Mouse (Mus musculus): ENCODE data around the gene Ppp1r26. TPM values are rescaled to one million over a fixed set of nuclear protein-coding genes. Genes with fewer than 3 reads are reported as not detected.
A peak's percentile ranks its signal among the peaks of the same experiment; 100 is the strongest.
"Not testable (repeated sequence)": the region's sequence is repeated elsewhere in the genome, so short reads cannot be mapped to it uniquely, and the experiment has no call there.

Gene Ppp1r26
- total RNA-seq, 2 experiments from 2014 or later: 4.2 to 4.6 TPM

DNA sequence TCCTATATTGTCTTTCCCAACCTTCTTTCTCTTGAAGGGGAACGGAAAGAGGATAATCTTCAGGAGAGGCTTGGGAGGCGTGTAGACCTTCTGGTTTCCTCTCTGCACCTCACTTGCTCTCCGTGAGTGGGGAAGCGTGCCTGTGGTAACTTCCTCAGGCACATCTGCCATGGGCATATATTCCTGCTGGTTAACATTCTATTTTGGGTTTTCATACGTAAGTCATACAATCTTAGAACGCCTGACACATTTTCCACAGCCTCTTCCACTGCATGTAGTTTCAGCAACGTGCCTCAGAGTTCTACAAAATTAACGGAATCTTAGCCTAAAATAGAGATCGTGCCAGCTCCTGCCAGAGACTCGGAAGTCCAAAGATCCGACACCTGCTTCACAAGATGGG, 11.2 kb upstream of the Ppp1r26 start:
- no peak for DNase-seq (ENCODE audit: low spot score)
- intact Hi-C loops (cut with DNase I): no loop called here

DNA sequence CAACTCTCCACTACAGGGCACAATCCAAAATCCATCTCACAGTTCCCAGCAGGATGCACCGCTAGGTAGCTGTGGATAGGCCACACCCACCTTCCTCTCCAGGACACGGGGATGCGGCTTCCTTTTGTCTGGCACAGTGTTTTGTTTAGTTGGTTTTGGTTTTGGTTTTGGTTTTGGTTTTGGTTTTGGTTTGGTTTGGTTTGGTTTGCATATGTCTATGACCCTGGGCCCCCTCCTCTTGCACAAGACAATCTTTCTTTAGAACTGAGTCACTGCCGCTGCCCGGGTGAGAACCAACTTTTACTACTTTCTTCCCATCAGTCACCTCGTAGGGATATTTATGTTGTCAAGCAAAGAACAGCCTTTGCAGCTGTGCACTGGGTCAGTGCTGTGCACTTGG, 5.8 kb upstream of the Ppp1r26 start:
- no peak for DNase-seq (ENCODE audit: low spot score)
- intact Hi-C loops (cut with DNase I): no loop called here

DNA sequence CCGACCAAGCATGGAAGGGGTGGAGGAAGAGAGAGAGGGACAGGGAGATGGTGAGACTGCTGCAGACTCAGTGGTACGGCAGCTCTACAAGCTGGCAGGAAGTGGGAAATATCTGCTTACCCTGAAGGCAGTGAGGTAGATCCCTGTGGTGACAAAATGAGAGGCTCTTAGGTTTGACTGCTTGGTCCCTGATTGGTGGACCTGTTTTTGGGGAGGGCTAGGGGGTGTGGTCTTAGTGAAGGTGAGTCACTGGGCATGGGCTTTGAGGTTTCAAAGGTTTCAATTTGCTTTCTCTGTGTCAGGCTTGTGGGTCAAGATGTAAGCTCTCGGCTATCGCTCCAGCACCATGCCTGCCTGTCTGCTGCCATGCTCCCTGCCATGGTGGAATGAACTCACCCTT, 1.5 kb upstream of the Ppp1r26 start:
- intact Hi-C loops (cut with DNase I): no loop called here
- DNase-seq (ENCODE audit: low spot score): no peak

DNA sequence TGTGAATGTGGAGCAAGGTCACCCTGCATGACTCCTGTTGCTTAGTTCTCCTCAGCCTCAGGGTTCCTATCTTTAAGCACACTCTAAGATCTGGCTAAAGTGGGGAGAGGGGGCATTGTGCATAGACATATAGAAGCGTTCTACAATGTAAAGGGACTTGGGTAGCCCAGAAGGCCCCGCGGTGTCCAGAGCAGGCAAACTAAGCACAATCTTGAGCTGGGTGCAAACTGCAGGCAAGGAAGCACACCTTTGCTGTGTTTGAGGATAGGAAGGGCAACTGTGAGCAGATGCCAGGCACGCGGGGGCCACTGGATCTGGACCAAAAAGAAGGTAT, 452 bp upstream of the Ppp1r26 start:
- no peak for DNase-seq (ENCODE audit: low spot score)
- intact Hi-C loops (cut with DNase I): no loop called here

DNA sequence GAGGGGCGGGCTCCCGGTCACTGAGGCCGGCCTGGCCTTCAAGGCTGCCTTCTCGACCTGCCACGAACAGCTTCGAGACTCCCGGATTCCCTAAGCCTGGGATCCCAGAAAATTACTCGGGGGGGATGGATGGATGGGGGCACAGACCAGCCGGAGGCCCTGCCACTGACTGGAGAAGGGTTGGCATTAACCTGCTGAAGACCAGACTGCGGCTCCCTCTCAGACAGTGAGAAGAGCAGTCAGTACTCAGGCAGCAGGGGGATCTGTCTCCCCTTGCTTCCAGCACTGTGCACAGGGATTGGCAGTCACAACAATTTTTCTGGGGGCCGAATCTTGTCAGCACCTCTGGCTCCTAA, 693 bp downstream of the Ppp1r26 start:
- intact Hi-C loops (cut with DNase I): no loop called here
- no peak for DNase-seq (ENCODE audit: low spot score)

DNA sequence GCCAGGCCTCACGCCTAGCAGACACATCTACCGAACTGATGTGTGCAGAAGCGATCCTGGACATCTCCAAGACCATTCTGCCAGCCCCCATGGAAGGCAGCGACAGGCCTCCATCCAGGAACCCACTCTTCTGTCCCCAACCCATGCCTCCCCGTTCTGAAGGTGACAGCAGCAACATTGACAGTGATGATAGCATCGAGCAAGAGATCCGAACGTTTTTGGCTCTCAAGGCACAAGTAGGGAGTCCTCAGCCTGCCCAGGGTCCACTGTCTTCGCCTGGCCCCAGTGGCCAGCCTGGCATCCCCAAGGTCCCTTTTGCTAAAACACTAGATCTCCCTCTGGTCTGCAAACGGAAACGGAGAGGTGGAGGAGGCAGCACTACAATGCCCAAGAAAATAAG, 5.1 kb downstream of the Ppp1r26 start:
- DNase-seq (ENCODE audit: low spot score): no peak
- intact Hi-C loops (cut with DNase I): no loop called here

DNA sequence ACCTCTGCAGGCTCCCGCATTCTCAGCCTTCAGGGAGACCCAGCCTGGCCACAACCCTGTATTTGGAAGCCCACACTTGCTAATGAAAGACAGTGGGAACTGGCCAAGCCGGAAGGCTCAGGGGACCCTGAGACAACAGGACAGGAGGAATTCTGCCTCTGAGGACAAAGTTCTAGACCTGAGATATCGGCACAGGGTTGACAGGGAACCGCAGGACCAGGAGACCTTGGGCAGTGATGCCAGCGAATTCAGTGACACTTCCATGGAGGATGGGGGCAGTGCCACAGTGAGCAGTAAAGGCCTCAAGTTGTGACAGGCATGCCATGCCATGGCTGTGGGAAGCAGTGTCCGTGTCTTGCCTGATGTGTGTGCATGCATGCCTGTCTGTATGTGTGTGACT, 6.9 kb downstream of the Ppp1r26 start:
- no peak for DNase-seq (ENCODE audit: low spot score)
- intact Hi-C loops (cut with DNase I): no loop called here

DNA sequence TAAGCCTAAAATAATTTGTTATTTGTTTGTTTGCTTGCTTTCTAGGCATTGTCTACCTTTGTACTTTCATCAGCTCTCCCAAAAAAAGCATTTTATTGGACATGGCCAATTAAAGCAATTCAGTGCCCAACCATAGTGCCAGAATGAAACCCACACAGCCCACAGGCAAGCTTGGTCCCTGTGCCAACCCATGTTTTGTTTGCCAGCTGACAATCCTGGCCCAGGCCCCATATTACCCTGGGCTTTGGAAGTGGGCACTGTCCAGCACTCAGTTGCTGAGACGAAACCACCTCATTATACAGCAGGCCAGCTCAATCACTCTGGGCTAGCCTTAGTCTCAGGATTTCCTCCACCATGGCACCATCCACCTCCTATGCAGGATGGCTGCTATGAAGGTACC, 10.0 kb downstream of the Ppp1r26 start:
- intact Hi-C loops (cut with DNase I): no loop called here
- DNase-seq (ENCODE audit: low spot score): no peak

DNA sequence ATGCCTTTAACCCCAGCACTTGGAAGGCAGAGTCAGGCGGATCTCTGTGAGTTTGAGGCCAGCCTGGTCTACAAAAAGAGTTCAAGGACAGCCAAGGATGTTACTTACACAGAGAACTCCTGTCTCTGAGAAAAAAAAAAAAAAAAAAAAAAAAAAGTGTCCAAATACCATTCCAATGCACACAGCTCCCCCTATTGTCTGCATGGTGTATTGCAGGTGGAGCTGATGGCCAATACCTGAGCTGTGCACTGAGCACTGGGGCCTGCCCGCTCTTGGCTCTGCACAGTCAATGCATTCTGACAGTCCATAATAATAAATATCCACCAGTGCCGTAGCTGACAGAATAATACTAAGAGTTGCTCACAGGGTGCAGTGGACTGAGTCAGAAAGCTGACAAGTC, 17.3 kb downstream of the Ppp1r26 start:
- no peak for DNase-seq (ENCODE audit: low spot score)
- intact Hi-C loops (cut with DNase I): no loop called here

DNA sequence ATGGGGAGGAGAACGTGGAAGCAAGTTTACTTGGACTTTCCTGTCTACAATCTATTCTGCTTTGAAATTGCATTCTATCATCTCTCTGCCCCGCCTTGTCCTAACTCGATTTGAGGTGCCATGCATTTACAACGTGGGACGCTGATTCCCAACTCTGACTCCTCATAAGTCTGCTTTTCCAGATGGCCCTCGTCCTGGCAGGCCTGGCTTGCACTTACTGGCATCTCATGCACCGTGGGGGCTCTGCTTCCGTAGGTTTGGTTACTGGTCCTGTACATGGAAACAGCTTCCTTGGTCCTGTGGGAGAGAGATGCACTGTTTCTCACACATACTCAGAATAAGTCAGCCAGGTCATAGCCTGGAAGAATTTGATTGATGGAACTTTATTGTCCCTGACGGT, 18.3 kb downstream of the Ppp1r26 start:
- intact Hi-C loops (cut with DNase I): no loop called here
- DNase-seq (ENCODE audit: low spot score): no peak

DNA sequence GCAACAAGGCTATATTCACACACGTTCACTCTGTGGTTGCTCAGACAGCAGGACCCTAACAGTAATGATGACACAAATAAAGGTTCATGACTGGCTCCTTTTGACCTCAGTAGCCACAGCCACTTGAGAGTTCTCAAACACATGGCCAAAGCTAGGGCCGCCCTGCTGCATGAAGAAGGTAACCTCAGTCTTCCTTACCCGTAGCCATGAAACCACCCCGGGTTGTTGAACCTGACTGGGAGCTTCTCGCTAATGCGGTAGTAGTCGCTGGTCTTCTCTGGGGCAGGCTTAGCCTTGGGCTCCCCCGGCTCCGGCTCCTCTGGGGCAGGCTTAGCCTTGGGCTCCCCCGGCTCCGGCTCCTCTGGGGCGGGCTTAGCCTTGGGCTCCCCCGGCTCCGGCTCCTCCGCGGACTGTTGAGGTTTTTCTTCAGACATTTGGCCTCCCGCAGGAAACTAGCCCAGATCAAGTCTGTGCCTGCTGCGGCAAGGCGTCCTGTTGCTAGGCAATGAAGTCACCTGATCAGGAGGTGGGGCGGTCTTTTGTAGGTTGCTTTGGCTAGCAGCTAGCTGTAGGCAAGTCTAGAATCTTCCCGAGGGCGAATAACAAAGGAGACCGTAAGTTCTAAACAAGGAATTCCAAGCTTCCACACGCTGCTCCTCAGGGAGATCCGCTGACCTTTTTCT, 19.4 kb downstream of the Ppp1r26 start, which contains the start of gene 1700007K13Rik:
TSS of gene 1700007K13Rik (minus strand) at position 497 of the 683 bp plus-strand sequence.
- intact Hi-C loops (cut with DNase I): no loop called here
- DNase-seq (ENCODE audit: low spot score): no peak

DNA sequence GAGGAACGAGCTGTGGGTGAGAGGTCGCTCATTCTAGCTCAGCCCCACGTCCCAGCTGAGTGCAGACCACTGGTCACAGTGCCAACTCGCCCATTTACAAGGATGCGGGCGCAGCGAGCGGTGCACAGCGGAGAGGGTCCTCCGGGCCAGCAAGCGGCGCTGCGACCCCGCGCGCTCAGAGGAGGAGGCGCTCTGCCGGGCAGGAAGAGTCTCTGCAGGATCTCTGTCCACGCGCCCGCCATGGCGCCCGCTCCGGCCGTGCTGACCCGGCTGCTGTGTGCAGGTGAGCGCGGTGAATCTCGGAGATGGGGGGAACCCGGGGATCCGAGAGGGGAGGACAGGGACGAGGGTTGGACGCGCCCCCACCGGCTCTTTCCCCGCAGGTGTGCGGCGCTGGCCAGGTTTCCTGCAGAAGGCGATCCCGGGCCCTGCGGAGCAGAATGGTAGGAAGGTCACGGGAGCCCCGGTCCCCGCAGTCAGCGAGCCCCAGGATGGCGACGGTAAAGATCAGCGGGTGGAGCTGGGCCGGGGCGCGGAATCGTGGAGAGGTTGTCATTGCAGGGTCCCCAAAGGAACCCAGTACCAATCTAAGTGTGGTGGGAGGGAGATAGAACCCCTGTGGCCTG, 21.4 kb downstream of the Ppp1r26 start, which contains the start of gene Mrps2:
TSS of gene Mrps2 (plus strand) at position 207 of the 626 bp plus-strand sequence.
- DNase-seq (ENCODE audit: low spot score): peak; percentile 54
- intact Hi-C loops (cut with DNase I): no loop called here

DNA sequence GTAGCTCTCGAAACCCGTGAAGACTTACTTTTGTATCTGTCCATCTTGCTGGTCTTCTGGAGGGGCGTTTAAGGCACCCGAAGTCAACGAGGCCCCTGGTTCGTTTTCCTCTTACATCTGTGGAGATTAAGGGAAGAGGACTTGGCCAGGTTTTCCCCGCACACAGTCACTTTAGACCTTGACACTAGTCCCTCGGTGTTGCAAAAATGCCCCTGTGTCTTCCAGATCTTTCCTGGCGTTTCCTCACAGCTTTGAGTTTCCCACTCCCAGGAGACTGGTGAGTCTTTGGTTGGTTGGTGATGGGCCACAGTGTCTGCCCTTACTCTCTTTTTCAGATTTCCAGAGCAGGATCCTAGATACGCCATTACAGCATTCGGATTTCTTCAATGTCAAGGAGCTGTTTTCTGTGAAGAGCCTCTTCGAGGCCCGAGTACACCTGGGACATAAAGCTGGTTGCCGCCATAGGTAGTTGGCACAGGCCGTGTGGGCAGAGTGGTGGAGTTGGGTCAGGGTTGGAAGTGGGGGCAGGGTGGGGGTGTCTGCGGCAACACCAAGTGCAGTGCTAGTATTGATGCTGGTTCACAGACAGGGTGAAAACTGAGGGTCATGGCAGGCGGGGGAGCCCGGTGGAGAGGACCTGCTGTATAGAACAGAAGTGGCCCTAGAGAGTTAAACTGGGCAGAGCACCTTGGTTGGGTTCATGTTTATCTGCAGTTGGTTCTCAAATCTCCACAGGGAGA, 22.1 kb downstream of the Ppp1r26 start:
- no peak for DNase-seq (ENCODE audit: low spot score)
- intact Hi-C loops (cut with DNase I): no loop called here

DNA sequence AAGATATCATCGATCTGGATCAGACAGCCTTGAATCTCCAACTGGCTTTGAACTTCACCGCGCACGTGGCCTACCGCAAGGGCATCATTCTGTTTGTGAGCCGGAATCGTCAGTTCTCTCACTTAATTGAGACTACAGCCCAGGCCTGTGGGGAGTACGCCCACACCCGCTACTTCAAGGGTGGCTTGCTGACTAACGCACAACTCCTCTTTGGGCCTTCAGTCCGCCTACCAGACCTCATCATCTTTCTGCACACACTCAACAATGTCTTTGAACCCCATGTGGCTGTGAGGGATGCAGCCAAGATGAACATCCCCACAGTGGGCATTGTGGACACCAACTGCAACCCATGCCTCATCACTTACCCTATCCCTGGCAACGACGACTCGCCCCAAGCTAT, 22.9 kb downstream of the Ppp1r26 start:
- no peak for DNase-seq (ENCODE audit: low spot score)
- intact Hi-C loops (cut with DNase I): no loop called here

DNA sequence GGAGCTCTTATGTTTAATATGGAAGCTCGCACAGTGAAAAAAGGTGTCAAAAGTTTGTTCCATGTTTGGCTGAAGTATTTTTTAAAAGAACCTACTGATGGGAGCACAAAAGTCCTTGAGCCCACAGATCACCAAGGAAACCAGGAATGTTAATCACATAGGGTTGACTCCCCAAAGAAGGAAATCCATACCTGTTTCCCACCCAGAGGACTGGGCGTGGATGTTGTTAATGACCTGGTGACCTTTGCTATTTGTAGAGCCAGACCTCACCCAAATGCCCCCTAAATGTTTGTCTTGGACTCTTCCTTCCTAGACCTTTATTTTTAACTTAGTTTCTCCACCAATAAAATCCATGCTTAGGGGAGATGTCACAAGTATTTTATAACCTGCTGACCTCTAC, 24.0 kb downstream of the Ppp1r26 start:
- intact Hi-C loops (cut with DNase I): no loop called here
- no peak for DNase-seq (ENCODE audit: low spot score)

DNA sequence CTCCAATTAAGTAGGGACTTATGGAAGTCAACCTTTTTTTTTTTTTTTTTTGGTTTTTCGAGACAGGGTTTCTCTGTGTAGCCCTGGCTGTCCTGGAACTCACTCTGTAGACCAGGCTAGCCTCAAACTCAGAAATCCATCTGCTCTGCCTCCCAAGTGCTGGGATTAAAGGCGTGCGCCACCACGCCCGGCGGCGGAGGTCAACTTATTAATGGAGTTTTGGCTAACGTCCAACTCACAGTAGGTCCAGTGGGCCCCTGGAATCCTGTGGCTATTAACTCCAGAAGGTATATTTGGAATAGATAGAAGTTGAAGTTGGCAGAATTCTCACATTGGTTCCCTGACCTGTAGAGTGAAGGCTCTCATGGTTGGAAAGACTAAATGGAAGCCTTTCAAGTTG, 25.4 kb downstream of the Ppp1r26 start:
- DNase-seq (ENCODE audit: low spot score); intact Hi-C loops (cut with DNase I): not testable (repeated sequence)

DNA sequence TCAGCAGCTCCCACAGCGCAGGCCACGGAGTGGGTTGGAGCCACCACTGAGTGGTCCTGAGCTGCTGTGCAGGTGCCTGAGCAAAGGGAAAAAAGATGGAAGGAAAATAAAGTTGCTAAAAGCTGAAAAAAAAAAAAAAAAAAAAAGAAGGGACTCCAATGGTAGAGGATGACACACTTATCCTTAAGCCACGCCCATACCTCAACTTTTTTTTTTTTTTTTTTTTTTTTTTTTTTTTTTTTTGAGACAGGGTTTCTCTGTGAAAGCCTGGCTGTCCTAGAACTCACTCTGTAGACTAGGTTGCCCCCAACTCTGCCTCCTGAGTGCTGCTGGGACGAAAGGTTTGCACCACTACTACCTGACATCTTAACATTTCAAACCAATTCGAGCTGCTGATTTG, 31.4 kb downstream of the Ppp1r26 start:
- intact Hi-C loops (cut with DNase I); DNase-seq (ENCODE audit: low spot score): not testable (repeated sequence)

DNA sequence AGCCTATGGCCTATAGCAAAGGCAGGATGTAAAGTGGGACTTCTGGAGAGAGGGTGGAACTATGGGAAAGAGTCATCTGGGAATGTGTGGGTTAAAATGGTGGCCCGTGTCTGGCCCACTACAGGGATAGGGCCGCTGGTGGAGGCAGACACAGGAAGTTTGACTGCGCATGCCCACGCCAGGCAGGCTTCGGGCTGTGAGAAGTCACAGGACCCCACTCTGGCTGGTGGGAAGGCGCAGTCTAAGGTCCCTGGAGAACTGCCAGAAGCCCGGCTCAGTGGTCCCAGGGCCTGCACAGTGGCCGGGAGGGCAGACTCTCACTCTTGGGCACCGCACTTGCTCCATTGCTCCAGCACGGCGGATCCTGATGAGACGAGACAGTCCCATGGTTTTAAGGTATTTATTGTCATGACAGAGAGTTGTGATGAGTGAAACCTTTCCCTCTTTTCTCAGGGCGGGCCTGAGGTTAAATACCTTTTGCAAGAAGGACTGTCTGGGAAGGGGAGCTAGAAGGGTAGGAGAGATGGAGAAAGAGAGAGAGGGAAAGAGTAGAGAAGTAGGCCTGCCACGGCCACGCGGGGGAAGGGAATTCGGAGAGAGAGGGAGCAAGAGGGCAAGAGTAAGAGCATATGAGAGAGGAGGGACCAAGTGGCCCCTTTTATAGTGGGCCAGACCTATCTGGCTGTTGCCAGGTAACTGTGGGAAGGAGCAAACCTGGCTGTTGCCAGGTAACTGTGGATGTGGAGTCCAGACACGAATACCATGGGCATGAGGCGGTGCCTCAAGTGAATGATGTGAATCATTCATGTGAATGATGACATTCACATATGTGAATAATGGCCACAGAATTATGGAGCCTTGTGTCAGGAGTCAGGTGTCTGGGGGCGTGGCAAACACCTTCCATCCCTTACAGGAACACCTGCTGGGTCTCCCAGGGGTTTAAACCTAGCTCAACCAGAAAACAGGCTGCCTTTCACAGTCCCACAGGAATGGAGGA, 32.9 kb downstream of the Ppp1r26 start:
- no peak for DNase-seq (ENCODE audit: low spot score)
- intact Hi-C loops (cut with DNase I): no loop called here

DNA sequence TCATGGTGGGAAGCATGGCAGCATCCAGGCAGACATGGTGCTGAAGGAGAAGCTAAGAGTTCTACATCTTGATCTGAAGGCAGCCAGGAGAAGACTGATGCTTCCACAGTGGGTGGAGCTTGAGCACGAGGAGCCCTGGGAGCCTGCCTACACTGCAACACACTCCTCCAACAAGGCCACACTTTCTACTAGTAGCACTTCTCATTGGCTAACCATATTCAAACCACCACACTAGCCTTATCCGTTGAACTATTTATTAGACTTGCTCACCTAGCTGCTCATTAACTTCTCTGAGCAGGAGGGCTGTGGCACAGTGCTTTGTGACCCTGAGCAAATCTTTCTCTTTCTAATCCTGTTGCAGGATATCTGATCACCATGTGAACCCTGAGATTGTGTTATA, 37.3 kb downstream of the Ppp1r26 start:
- intact Hi-C loops (cut with DNase I): no loop called here
- no peak for DNase-seq (ENCODE audit: low spot score)

DNA sequence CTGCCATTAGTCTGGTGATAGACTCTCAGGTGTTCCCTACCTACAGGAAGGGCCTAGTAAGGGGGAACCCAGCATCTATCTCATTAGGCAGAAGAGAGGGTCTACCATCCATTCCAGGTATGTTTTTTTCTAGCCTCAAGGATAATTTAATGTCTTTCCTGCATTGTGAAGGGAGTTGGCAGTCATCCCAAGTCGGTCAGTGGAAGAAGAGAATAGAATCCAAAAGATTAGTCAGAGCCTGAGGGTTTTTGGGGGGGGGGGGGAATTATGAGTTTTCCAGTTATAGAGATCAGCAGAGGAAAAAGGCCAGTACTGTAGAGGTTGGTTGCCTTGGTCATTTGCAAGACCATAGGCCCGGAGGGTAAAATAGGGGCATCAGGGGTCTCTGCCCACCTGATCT, 47.9 kb downstream of the Ppp1r26 start:
- no peak for DNase-seq (ENCODE audit: low spot score)
- intact Hi-C loops (cut with DNase I): no loop called here

All from heart, postnatal 25 days (tissue).